8 mouse cellular contexts compared by ENCODE assay signal in the genomic region with DNA sequence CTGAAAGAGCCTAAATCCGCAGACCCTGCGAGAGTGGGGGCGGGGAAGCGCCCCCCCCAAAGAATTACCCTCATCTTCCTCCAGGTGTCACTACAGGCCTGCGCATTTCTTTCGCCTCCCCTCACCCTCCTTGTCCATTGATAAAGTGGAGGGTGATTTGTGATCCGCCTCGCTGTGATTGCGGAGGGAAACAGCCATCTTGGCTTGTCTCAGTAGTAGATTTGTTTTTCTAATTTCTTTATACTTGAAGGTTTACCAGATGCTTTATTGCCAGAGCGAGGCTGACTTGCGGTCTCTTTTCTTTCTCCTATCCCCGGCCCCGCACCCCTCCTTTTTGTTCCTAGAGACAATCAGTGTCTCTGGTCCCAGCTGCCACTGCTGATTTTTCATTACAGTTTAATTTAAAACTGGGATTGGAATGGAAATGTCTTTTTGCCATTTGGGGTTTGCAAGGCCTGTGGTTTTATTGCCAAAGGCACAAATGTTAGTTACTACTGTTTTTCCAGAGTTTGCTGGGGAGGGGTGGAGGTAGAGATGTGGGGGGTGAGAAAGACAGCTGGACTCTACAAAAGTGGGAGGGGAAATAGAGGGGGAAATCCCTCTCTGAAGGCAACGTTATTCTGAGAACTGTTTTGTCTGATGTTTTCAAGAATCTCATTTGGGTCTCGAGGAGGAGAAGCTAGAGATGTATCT.
A peak's percentile ranks its signal among the peaks of the same experiment; 100 is the strongest.
DNase-seq lines count a peak whose midpoint lies in the region; ATAC-seq and TF ChIP-seq lines count a peak whose summit lies in the region.

No protein-coding gene starts in this region.

- peak; percentile 56 for ATAC-seq in CD4-positive, CD25-positive, alpha-beta regulatory T cell, adult 4 months
- peak; percentile 44 for ATAC-seq in activated CD4-positive, CD25-positive, alpha-beta regulatory T cell, adult 4 months
- ATAC-seq in forebrain, embryonic 12.5 days (ENCODE audit: low FRiP score) = peak; percentile 73
- no peak for ATAC-seq in liver, postnatal 0 days
- ATAC-seq in megakaryocyte-erythroid progenitor cell, adult 5-6 weeks (replicated peaks; ENCODE audit: low FRiP score, low TSS enrichment, poor library complexity, severe bottlenecking) = no peak

- H3K9ac ChIP-seq in forebrain, embryonic 12.5 days = no peak overlapping the region
- H3K9ac ChIP-seq in liver, postnatal 0 days (replicated peaks) = no peak overlapping the region

- TF ChIP-seq CTCF in liver, postnatal 0 days (IDR thresholded peaks at IDR 0.05; ENCODE audit: low read depth) = peak; percentile 70

- peak overlapping the region; percentile 75 for H3K27ac ChIP-seq in forebrain, embryonic 12.5 days
- no peak overlapping the region for H3K27ac ChIP-seq in liver, postnatal 0 days (ENCODE audit: low read depth)

- H3K36me3 ChIP-seq in forebrain, embryonic 12.5 days (replicated peaks) = no peaks in the 10 kb centered on the region
- no peaks in the 10 kb centered on the region for H3K36me3 ChIP-seq in liver, postnatal 0 days (replicated peaks; ENCODE audit: insufficient read depth, low read length)

- no peaks in the 10 kb centered on the region for H3K9me3 ChIP-seq in forebrain, embryonic 12.5 days
- no peaks in the 10 kb centered on the region for H3K9me3 ChIP-seq in liver, postnatal 0 days (ENCODE audit: low read length)

- intact Hi-C loops in heart, postnatal 10 days (cut with DNase I) = loop anchor here (5.0 kb wide), 1 partner anchor 1823 kb away; no protein-coding TSS in a partner anchor

- 4% methylated on average over 15 of the region's 15 CpGs for WGBS in forebrain, embryonic 12.5 days
- WGBS in liver, postnatal 0 days (ENCODE audit: insufficient replicate concordance) = 21% methylated on average over 15 of the region's 15 CpGs

- no peak for TF ChIP-seq EP300 in liver, postnatal 0 days (IDR thresholded peaks at IDR 0.05; ENCODE audit: low read depth)

- H3K4me1 ChIP-seq in forebrain, embryonic 12.5 days = peaks cover 63% of the 10 kb centered on the region
- H3K4me1 ChIP-seq in liver, postnatal 0 days (ENCODE audit: insufficient read depth) = 0 out of 2 replicates have a peak, but pooled peaks cover 5% of the 10 kb centered on the region

- peaks cover 3% of the 10 kb centered on the region; the same call in 1 of the 2 replicates for H3K27me3 ChIP-seq in forebrain, embryonic 12.5 days
- H3K27me3 ChIP-seq in liver, postnatal 0 days (ENCODE audit: insufficient read depth, low read length) = no peaks in the 10 kb centered on the region

- H3K4me2 ChIP-seq in forebrain, embryonic 12.5 days = peak overlapping the region; percentile 48
- no peak overlapping the region for H3K4me2 ChIP-seq in liver, postnatal 0 days (ENCODE audit: low read depth, low read length)

- peak; percentile 39 to 60 for DNase-seq in heart, postnatal 10 days
- peak; percentile 23 to 71 for DNase-seq in layer of hippocampus, adult 18-20 months (ENCODE audit: low spot score in 2 of 2)
- peak; percentile 30 for DNase-seq in liver, postnatal 0 days
- peak; percentile 41 for DNase-seq in retina, postnatal 7 days (ENCODE audit: low read depth, low spot score)

- H3K4me3 ChIP-seq in forebrain, embryonic 12.5 days (replicated peaks) = peak overlapping the region; percentile 16
- H3K4me3 ChIP-seq in liver, postnatal 0 days (ENCODE audit: low read depth, low read length) = no peak overlapping the region

Comparison
In these comparisons a context has a peak if more than half of its experiments do, and no peak if none do; other contexts are left out.
1. ATAC-seq: peak in CD4-positive, CD25-positive, alpha-beta regulatory T cell, adult 4 months (single experiment), activated CD4-positive, CD25-positive, alpha-beta regulatory T cell, adult 4 months (single experiment) and forebrain, embryonic 12.5 days (single experiment); none in liver, postnatal 0 days (single experiment) and megakaryocyte-erythroid progenitor cell, adult 5-6 weeks (single experiment).
2. Peak in every context shown above with its lines, with median percentiles within 50 percentile points of each other: DNase-seq.